Mouse (Mus musculus): ENCODE measurements at regions not wholly inside any gene's neighbourhood (a gene's known extent, or its start where the extent isn't known, plus 50 kb on each side); places are given as distances from the start of the nearest gene placed in this dataset.

DNA sequence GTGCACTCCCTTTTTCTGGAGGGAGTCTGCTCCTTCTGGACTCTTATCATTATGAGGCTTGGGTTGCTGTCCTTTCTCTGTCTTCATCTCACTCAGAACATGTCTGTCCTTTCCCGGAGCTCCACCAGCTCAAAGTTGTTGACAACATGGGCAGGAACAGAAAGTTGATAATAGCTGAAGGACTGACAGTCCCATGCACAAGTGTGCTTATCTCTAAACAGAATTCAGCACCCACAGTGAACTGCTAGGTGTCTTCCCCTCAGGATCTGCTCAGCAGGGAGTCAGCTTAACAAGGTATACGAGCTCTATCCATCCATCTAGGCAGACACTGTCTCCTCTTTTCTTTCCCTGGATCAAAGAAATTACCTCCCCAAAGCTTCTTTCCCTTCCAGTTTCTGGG lies 89.2 kb upstream of the Rab11fip2 start:
- DNase-seq (ENCODE audit: low spot score in 2 of 2), result no peak

DNA sequence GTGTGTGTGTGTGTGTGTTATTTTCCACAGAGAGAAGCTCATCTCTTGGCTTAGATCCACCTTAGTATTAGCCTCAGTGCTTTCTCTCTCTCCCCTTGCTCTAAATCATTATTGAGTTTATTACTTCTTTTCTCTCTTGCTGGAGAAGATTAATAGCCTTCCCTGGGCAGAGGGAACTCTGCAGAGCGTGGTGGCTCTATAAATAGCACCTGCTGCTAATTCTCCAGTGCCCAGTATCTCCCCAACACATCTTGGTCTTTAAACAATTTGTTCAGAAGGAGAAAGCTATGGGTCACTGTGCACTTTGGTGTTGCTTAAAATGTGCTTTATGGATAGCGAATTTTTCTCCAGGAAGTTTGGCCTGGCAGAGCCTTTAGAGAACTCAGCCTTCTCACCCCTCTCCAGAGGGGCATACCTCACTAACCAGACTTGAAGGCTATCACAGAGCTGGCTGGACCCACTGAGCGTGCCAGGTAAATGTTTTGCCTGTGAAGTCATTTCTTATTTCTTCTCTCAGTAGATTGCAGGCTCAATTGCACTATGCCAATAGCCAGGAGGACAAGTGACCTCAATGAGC lies 86.8 kb upstream of the Rab11fip2 start:
- DNase-seq (ENCODE audit: low spot score in 2 of 2), result peak in 1 of 2 experiments; percentile 23

GRCm38 (mm10) chr19:60029720-60030119 lies 86.3 kb upstream of the Rab11fip2 start:
- no peak for DNase-seq (ENCODE audit: low spot score in 2 of 2)

DNA sequence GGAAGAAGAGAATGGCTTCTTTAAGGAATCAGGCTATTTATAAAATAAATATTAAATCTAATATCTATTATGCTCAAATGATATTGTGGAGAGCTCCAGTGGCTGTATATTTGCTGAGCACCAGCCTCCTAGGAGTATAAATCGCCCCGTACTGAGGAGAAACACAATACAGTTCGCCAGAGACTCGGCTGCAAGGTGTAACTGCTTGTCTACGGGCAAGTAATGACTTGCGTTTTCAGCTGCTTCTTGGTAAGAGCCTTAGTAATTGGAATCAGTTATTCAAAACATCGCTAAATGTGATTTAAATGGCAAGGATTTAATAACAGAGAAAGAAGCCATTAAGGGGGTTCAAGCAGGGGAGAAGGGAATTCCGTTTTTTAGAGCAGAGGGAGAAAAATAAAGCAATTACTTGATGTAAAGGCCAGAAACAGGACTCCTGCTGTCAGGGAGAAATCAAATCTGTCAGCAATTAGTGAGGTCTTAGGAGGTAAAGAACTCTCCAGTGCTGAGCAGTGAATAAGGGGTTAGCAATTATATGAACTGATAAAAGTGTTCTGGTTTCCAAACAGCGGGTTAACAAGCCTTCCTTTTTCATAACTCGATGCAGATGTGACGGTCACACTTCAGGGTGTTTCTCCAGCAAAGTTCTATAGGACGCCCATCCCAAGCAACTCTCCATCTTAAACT lies 72.3 kb upstream of the Rab11fip2 start:
- no peak for DNase-seq (ENCODE audit: low spot score in 2 of 2)

- DNase-seq (ENCODE audit: low spot score in 2 of 2), result no peak
Observed at GRCm38 (mm10) chr19:59995557-59995956, 52.1 kb upstream of the Rab11fip2 start.
